Mouse (Mus musculus): ENCODE measurements at regions not wholly inside any gene's neighbourhood (a gene's known extent, or its start where the extent isn't known, plus 50 kb on each side); places are given as distances from the start of the nearest gene placed in this dataset.

DNA sequence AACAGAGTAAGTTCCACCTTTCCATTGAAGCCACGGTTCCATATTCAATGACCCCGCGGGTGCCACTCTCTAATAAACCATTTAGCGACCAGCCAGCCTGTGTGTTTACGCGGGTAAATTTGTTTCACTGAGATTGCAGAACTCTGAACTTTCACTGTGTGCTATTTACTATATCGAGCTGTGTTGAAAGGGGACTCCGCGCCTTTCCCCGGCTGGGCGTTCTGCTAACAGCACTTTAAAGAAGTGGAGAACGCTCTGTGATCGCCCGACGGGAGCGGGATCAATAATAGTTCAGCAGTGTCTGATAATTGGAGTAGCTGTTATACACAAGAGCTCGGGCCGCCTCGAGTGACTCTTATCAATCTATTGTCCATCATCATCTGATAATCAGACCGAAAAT lies 149.8 kb downstream of the Tex29 start:
- TF ChIP-seq POLR2A (IDR thresholded peaks at IDR 0.05; ENCODE audit: insufficient read length, low read depth) (no peak), MAX (IDR thresholded peaks at IDR 0.05; ENCODE audit: low read depth) (no peak), USF1 (IDR thresholded peaks at IDR 0.05; ENCODE audit: low read depth) (no peak)
